In genomic region chr13:51631354-51631992, GRCm38 (mm10) we compare ENCODE assay signal across 26 mouse cellular contexts.
"Had no signal": no experiment of that assay in that cellular context is flagged by ENCODE, and none has a peak within 500 bp of the region (broad histone marks: within the 10 kb centered on the region; RNA-seq: fewer than 3 reads in every experiment).

No protein-coding gene starts in this region.

- H3K36me3 ChIP-seq: heart, embryonic 10.5 days; heart, embryonic 12.5 days; hindbrain, embryonic 10.5 days; hindbrain, embryonic 13.5 days; hindbrain, embryonic 15.5 days; limb, embryonic 13.5 days; limb, embryonic 15.5 days; liver, embryonic 12.5 days had no signal

- H3K9me3 ChIP-seq: heart, embryonic 10.5 days; hindbrain, embryonic 13.5 days; hindbrain, embryonic 15.5 days; limb, embryonic 13.5 days; limb, embryonic 15.5 days; liver, embryonic 12.5 days had no signal

- H3K4me2 ChIP-seq: heart, embryonic 12.5 days; hindbrain, embryonic 13.5 days; hindbrain, embryonic 15.5 days; limb, embryonic 13.5 days; limb, embryonic 15.5 days; liver, embryonic 12.5 days had no signal

- H3K4me1 ChIP-seq: heart, embryonic 10.5 days; heart, embryonic 12.5 days; hindbrain, embryonic 10.5 days; hindbrain, embryonic 13.5 days; hindbrain, embryonic 15.5 days; limb, embryonic 13.5 days; limb, embryonic 15.5 days; liver, embryonic 12.5 days had no signal

- ATAC-seq: hindbrain, postnatal 0 days; intestine, embryonic 16.5 days; liver, embryonic 12.5 days had no signal

- H3K4me3 ChIP-seq: gastrocnemius, adult 2 months; heart, embryonic 10.5 days; heart, embryonic 12.5 days; hindbrain, embryonic 10.5 days; hindbrain, embryonic 13.5 days; hindbrain, embryonic 15.5 days; layer of hippocampus, adult 2 months; left cerebral cortex, adult 2 months; limb, embryonic 13.5 days; limb, embryonic 15.5 days; liver, embryonic 12.5 days had no signal

- H3K27me3 ChIP-seq: heart, embryonic 12.5 days; hindbrain, embryonic 13.5 days; hindbrain, embryonic 15.5 days; limb, embryonic 13.5 days; limb, embryonic 15.5 days had no signal

- DNase-seq: gastrocnemius, adult 2 months; gastrocnemius, postnatal 10 days; gastrocnemius, postnatal 25 days; heart, adult 18-20 months; heart, postnatal 10 days; heart, postnatal 4 days; kidney, adult 11 months; kidney, adult 2 months; kidney, adult 9 months; kidney, postnatal 10 days; kidney, postnatal 25 days; kidney, postnatal 4 days; left cerebral cortex, postnatal 4 days had no signal

- H3K9ac ChIP-seq: heart, embryonic 12.5 days; hindbrain, embryonic 13.5 days; hindbrain, embryonic 15.5 days; limb, embryonic 13.5 days; limb, embryonic 15.5 days; liver, embryonic 12.5 days; liver, embryonic 14.5 days had no signal

- H3K27ac ChIP-seq: gastrocnemius, adult 2 months; heart, embryonic 10.5 days; hindbrain, embryonic 10.5 days; hindbrain, embryonic 13.5 days; hindbrain, embryonic 15.5 days; hindbrain, postnatal 0 days; layer of hippocampus, adult 2 months; left cerebral cortex, adult 2 months; limb, embryonic 13.5 days; limb, embryonic 15.5 days; liver, embryonic 12.5 days; liver, embryonic 14.5 days had no signal
